17 mouse cellular contexts compared by ENCODE assay signal in genomic region chr2:6003949-6004348, GRCm38 (mm10).
"Had no signal": no experiment of that assay in that cellular context is flagged by ENCODE, and none has a peak within 500 bp of the region (broad histone marks: within the 10 kb centered on the region; RNA-seq: fewer than 3 reads in every experiment).

No protein-coding gene starts in this region.

- H3K4me2 ChIP-seq: limb, embryonic 12.5 days; lung, embryonic 15.5 days; neural tube, embryonic 15.5 days had no signal

- H3K4me3 ChIP-seq: limb, embryonic 12.5 days; lung, embryonic 15.5 days; midbrain, embryonic 10.5 days; myocyte; neural tube, embryonic 15.5 days had no signal

- H3K9me3 ChIP-seq: limb, embryonic 12.5 days; lung, embryonic 15.5 days; midbrain, embryonic 10.5 days; neural tube, embryonic 15.5 days had no signal

- DNase-seq: kidney, adult 2 months; kidney, postnatal 36 days; layer of hippocampus, adult 9-11 months; layer of hippocampus, postnatal 36 days; lung, postnatal 14 days; midbrain, embryonic 14.5 days; right cerebral cortex, adult 18-20 months; right cerebral cortex, postnatal 25 days; thymus, postnatal 25 days had no signal

- H3K27me3 ChIP-seq: limb, embryonic 12.5 days; lung, embryonic 15.5 days; neural tube, embryonic 15.5 days had no signal

- H3K4me1 ChIP-seq: limb, embryonic 12.5 days had no signal

- ATAC-seq: intestine, embryonic 16.5 days had no signal

- H3K27ac ChIP-seq: limb, embryonic 12.5 days; lung, embryonic 15.5 days; macrophage; midbrain, embryonic 10.5 days; neural tube, embryonic 15.5 days; stomach, postnatal 0 days had no signal

- H3K9ac ChIP-seq: limb, embryonic 12.5 days; lung, embryonic 15.5 days; neural tube, embryonic 15.5 days had no signal
